Mouse (Mus musculus): ENCODE data around the gene Ckap5. TPM values are rescaled to one million over a fixed set of nuclear protein-coding genes. Genes with fewer than 3 reads are reported as not detected.

Ckap5 gene
- polyA plus RNA-seq, 1 experiment, result 5.9 TPM

DNA sequence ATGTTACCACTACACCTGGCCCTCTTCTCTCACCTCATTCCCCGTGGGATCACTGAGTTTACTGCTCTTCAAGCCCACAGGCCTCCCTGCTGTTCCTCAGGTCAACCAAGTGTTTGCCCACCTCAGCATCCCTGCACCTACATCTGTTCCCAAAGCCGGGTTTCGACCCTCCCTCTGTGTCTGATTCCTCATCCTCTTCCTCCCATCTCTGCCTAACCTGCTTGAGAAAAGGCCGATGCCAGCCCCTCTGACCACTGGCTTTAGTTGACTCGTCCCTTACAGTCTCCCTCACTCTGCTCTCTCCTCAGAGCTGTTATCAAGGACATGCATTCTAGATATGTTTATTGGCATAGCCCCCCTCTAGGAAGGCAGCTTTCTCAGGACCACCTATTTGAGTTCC is 100.9 kb downstream of the Ckap5 start:
- no peaks in the 10 kb centered on the region for H3K4me1 ChIP-seq (ENCODE audit: control insufficient read depth, insufficient read depth, low read length)
- DNase-seq, result no peak
- H3K27me3 ChIP-seq (replicated peaks; ENCODE audit: control insufficient read depth, insufficient read depth, low read length), result no peaks in the 10 kb centered on the region
- H3K27ac ChIP-seq (ENCODE audit: insufficient read depth, low read depth, low read length), result no peak overlapping the region
- H3K4me3 ChIP-seq (ENCODE audit: insufficient read depth, low read depth, low read length), result no peak overlapping the region
- 77% methylated on average over 5 of the region's 5 CpGs for WGBS
- TF ChIP-seq POLR2A (IDR thresholded peaks at IDR 0.05; ENCODE audit: low read depth, low read length), result no peak
- no peak for TF ChIP-seq CTCF (conservative IDR thresholded peaks at IDR 0.05; ENCODE audit: insufficient read depth, insufficient read length, low read depth, low read length)
- no peaks in the 10 kb centered on the region for H3K36me3 ChIP-seq (ENCODE audit: control insufficient read depth, insufficient read depth, low read length)

DNA sequence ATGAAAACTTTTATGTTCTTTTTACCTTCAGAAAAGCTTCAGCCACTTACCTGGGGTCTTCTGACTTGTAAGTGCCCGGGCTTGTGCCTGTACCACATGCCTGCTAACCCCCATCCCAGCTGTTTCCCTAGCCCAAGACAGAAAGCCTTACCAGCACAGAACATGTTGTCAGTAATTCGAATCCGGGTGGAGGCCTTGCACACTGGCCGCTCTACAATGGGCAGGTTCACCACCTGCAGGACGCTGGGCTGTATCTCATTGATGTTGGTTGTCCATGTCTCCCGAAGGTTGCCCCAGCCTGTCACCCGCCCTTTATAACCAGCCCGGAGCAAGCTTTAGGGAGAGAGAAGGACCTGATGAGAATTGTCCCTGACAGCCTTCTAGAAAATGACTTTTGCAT is 101.6 kb downstream of the Ckap5 start:
- no peak overlapping the region for H3K4me3 ChIP-seq (ENCODE audit: insufficient read depth, low read depth, low read length)
- H3K36me3 ChIP-seq (ENCODE audit: control insufficient read depth, insufficient read depth, low read length), result no peaks in the 10 kb centered on the region
- no peaks in the 10 kb centered on the region for H3K4me1 ChIP-seq (ENCODE audit: control insufficient read depth, insufficient read depth, low read length)
- 92% methylated on average over 8 of the region's 8 CpGs for WGBS
- H3K27ac ChIP-seq (ENCODE audit: insufficient read depth, low read depth, low read length), result no peak overlapping the region
- DNase-seq, result no peak
- TF ChIP-seq CTCF (conservative IDR thresholded peaks at IDR 0.05; ENCODE audit: insufficient read depth, insufficient read length, low read depth, low read length), result no peak
- TF ChIP-seq POLR2A (IDR thresholded peaks at IDR 0.05; ENCODE audit: low read depth, low read length), result no peak
- no peaks in the 10 kb centered on the region for H3K27me3 ChIP-seq (replicated peaks; ENCODE audit: control insufficient read depth, insufficient read depth, low read length)

DNA sequence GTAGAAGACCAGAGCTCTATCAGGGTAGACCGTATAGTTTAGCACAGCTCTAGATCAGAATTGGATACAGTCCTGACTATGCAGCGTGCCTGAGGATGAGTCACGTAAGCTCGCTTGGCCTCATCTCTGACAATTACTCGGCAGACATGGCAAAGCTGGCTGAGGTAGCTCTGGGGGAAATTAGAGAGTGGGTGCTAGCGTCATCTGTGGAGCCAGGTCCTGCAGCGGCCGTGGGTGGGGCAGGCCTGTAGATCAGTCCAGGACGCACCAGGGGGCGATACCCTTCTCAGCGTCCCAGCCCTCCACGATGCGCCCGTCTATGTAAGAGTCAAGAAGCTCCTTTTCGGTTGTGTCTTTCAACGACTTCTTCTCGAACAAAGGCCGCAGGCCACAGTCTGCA is 103.1 kb downstream of the Ckap5 start:
- H3K4me1 ChIP-seq (ENCODE audit: control insufficient read depth, insufficient read depth, low read length), result no peaks in the 10 kb centered on the region
- WGBS, result 83% methylated on average over 18 of the region's 18 CpGs
- no peaks in the 10 kb centered on the region for H3K27me3 ChIP-seq (replicated peaks; ENCODE audit: control insufficient read depth, insufficient read depth, low read length)
- H3K36me3 ChIP-seq (ENCODE audit: control insufficient read depth, insufficient read depth, low read length), result no peaks in the 10 kb centered on the region
- H3K27ac ChIP-seq (ENCODE audit: insufficient read depth, low read depth, low read length), result no peak overlapping the region
- no peak overlapping the region for H3K4me3 ChIP-seq (ENCODE audit: insufficient read depth, low read depth, low read length)
- no peak for DNase-seq
- TF ChIP-seq CTCF (conservative IDR thresholded peaks at IDR 0.05; ENCODE audit: insufficient read depth, insufficient read length, low read depth, low read length), result no peak

DNA sequence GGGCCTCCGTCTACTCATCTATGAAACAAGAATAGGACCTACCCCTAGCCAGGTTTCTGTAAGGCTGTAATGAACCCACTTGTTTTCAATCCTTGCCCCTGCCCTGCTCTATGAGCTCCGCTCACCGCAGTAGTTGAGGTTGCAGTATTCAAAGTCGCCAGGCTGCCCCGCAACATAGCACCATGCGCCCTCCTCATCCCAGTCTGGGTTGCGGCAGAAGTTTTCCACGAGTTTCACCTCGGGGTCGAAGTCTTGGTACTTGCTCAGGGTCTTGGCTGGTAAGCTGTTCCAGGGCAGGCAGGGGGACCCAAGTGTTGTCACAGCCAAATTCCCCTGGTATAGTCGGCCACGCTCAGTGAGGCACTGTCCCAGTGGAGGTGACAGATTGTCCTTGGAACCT is 103.8 kb downstream of the Ckap5 start:
- Histone ChIP-seq H3K36me3 (ENCODE audit: control insufficient read depth, insufficient read depth, low read length) (no peaks in the 10 kb centered on the region), H3K4me1 (ENCODE audit: control insufficient read depth, insufficient read depth, low read length) (no peaks in the 10 kb centered on the region), H3K27ac (ENCODE audit: insufficient read depth, low read depth, low read length) (no peak overlapping the region), H3K27me3 (replicated peaks; ENCODE audit: control insufficient read depth, insufficient read depth, low read length) (no peaks in the 10 kb centered on the region), H3K4me3 (ENCODE audit: insufficient read depth, low read depth, low read length) (no peak overlapping the region)
- DNase-seq, result no peak
- no peak for TF ChIP-seq CTCF (conservative IDR thresholded peaks at IDR 0.05; ENCODE audit: insufficient read depth, insufficient read length, low read depth, low read length)
- TF ChIP-seq POLR2A (IDR thresholded peaks at IDR 0.05; ENCODE audit: low read depth, low read length), result no peak
- 89% methylated on average over 12 of the region's 12 CpGs for WGBS

DNA sequence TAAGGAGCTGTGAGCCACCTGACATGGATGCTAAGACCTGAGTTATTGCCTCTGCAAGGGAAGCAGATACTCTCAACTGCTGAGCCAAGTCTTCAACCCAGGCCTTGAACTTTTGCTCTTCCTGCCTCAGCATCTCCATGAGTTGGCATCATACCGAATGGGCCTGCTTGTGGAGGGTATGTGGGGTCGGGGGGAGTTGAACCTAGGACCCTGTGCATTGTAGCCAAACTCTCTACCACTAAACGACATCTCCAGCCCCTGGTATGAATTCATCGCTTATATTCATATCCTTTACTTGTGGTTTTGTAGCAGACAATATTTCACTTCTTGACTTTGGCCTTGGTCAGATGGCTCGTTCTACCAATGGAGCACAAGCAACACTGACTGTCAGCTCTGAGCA is 105.3 kb downstream of the Ckap5 start:
- Histone ChIP-seq H3K4me3 (ENCODE audit: insufficient read depth, low read depth, low read length) (no peak overlapping the region), H3K36me3 (ENCODE audit: control insufficient read depth, insufficient read depth, low read length) (no peaks in the 10 kb centered on the region), H3K27me3 (replicated peaks; ENCODE audit: control insufficient read depth, insufficient read depth, low read length) (no peaks in the 10 kb centered on the region), H3K4me1 (ENCODE audit: control insufficient read depth, insufficient read depth, low read length) (no peaks in the 10 kb centered on the region), H3K27ac (ENCODE audit: insufficient read depth, low read depth, low read length) (no peak overlapping the region)
- TF ChIP-seq CTCF (conservative IDR thresholded peaks at IDR 0.05; ENCODE audit: insufficient read depth, insufficient read length, low read depth, low read length) (no peak), POLR2A (IDR thresholded peaks at IDR 0.05; ENCODE audit: low read depth, low read length) (no peak)
- no peak for DNase-seq
- WGBS, result 82% methylated on average over 5 of the region's 5 CpGs

DNA sequence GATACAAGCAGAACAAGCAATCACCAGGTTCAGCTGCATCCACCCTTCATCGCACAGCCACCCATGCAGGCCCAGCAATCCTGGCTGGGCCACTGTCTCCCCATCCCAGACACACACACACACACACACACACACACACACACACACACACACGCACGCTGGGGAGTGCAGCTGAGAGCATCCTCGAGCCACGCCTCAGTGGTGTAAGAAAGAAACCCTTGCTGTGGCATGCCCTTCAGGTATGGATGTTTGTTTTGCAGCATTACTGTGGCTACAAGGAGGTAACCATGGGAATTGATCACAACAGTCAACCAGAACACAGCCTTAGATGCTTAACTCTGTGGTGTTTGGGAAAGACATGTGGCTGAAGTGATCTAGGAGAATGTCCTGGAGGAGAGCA is 105.8 kb downstream of the Ckap5 start:
- 41% methylated on average over 5 of the region's 5 CpGs for WGBS
- no peak for DNase-seq
- TF ChIP-seq CTCF (conservative IDR thresholded peaks at IDR 0.05; ENCODE audit: insufficient read depth, insufficient read length, low read depth, low read length) (no peak), POLR2A (IDR thresholded peaks at IDR 0.05; ENCODE audit: low read depth, low read length) (no peak)
- Histone ChIP-seq H3K4me3 (ENCODE audit: insufficient read depth, low read depth, low read length) (no peak overlapping the region), H3K4me1 (ENCODE audit: control insufficient read depth, insufficient read depth, low read length) (no peaks in the 10 kb centered on the region), H3K27me3 (replicated peaks; ENCODE audit: control insufficient read depth, insufficient read depth, low read length) (no peaks in the 10 kb centered on the region), H3K27ac (ENCODE audit: insufficient read depth, low read depth, low read length) (no peak overlapping the region), H3K36me3 (ENCODE audit: control insufficient read depth, insufficient read depth, low read length) (no peaks in the 10 kb centered on the region)

DNA sequence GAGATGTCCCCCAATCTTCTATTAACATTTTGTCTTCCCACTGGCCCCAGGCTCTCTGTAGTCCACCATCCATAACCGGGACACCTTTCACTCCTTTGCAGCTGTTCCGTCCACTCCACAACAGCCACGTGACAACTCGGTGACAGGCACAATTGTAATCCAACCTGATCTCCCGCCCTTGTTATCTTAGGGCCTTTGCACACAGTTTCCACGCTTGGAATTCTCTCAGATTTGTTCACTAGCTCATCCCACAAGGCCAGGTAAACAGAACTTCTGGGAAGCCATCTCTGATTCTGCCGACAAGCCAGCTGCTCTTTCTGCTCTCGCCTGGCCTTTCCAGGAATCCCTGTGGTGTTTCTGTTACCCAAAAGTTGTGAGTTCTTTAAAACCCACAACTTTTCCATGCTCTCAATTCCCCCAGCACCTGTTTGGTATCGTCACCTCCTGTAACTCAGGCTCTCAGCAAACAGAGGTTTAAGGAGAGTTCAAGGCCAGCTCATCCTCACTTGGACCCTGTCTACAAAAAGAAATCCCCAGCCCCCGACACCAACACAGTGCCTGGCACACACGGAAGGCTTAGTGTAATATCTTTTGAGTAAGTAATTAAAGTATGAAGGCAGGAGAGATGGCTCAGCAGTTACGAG is 106.9 kb downstream of the Ckap5 start:
- Histone ChIP-seq H3K4me1 (ENCODE audit: control insufficient read depth, insufficient read depth, low read length) (no peaks in the 10 kb centered on the region), H3K36me3 (ENCODE audit: control insufficient read depth, insufficient read depth, low read length) (no peaks in the 10 kb centered on the region), H3K27ac (ENCODE audit: insufficient read depth, low read depth, low read length) (no peak overlapping the region), H3K27me3 (replicated peaks; ENCODE audit: control insufficient read depth, insufficient read depth, low read length) (no peaks in the 10 kb centered on the region), H3K4me3 (ENCODE audit: insufficient read depth, low read depth, low read length) (no peak overlapping the region)
- 71% methylated on average over 12 of the region's 12 CpGs for WGBS
- TF ChIP-seq POLR2A (IDR thresholded peaks at IDR 0.05; ENCODE audit: low read depth, low read length) (no peak), CTCF (conservative IDR thresholded peaks at IDR 0.05; ENCODE audit: insufficient read depth, insufficient read length, low read depth, low read length) (no peak)
- DNase-seq, result no peak
